Mouse (Mus musculus) midbrain, embryonic 14.5 days (tissue): ENCODE measurements around the gene Sds. TPM values are rescaled to one million over a fixed set of nuclear protein-coding genes. Genes with fewer than 3 reads are reported as not detected.

Experiments used
- ATAC-seq: fragments of 200-750 bp; cut with Nextera tagmentation; 2 replicates; pipeline ENCODE4 v1.8.0; 2017; ENCODE audit warnings: moderate number of reproducible peaks, moderate library complexity; ENCODE audit not compliant: low FRiP score, low TSS enrichment
- DNase-seq: peaks from one replicate; pipeline ENCODE4 v3.0.0-alpha.2; 2015
- H3K27ac ChIP-seq: fragments of 300-500 bp; sonication (generic); replicated peaks from 2 replicates; pipeline ENCODE4 v1.5.1; 2014; ENCODE audit warnings: mild to moderate bottlenecking, low read depth, low read length, moderate library complexity
- H3K27me3 ChIP-seq: fragments of 300-500 bp; sonication (generic); 2 replicates; pipeline ENCODE4 v1.6.1; 2014; ENCODE audit warnings: low read length, control low read depth, mixed read lengths; ENCODE audit not compliant: control insufficient read depth, insufficient read depth
- H3K36me3 ChIP-seq: fragments of 300-500 bp; sonication (generic); 2 replicates; pipeline ENCODE4 v1.6.1; 2014; ENCODE audit warnings: low read length, control low read depth; ENCODE audit not compliant: control insufficient read depth, insufficient read depth
- H3K4me1 ChIP-seq: fragments of 300-500 bp; sonication (generic); 2 replicates; pipeline ENCODE4 v1.6.1; 2014; ENCODE audit warnings: mild to moderate bottlenecking, antibody characterized with exemption, low read length, control low read depth; ENCODE audit not compliant: control insufficient read depth, insufficient read depth
- H3K4me2 ChIP-seq: fragments of 300-500 bp; sonication (generic); 2 replicates; pipeline ENCODE4 v1.6.1; 2014; ENCODE audit warnings: mild to moderate bottlenecking, low read length, moderate library complexity
- H3K4me3 ChIP-seq: fragments of 300-500 bp; sonication (generic); replicated peaks from 2 replicates; pipeline ENCODE4 v1.5.1; 2014; ENCODE audit warnings: low read depth, low read length
- H3K9ac ChIP-seq: fragments of 300-500 bp; sonication (generic); replicated peaks from 2 replicates; pipeline ENCODE4 v1.6.1; 2014; ENCODE audit warnings: mild to moderate bottlenecking, low read length, moderate library complexity
- H3K9me3 ChIP-seq: fragments of 300-500 bp; sonication (generic); 2 replicates; pipeline ENCODE4 v1.6.1; 2016; ENCODE audit warnings: low read length, control low read depth, mixed read lengths; ENCODE audit not compliant: control insufficient read depth
- WGBS: fragments of 180-500 bp; shearing (Covaris S2); extraction: QIAGEN DNeasy Blood & Tissue Kit; methylation state at CpG from one replicate; pipeline ENCODE4 v1.1.7; 2014; 5-methylcytosine and 5-hydroxymethylcytosine counted together
- polyA plus RNA-seq: library from polyadenylated mRNA; unstranded; fragments of >200 nt; fragmentation: Nextera tagmentation; extraction: Ambion mirVana; gene quantifications from 2 replicates; pipeline ENCODE4 v1.2.1, GENCODE M21; 2014

Sds gene
- polyA plus RNA-seq = 0.55 TPM in 1 of 2 replicates, not detected in the other

DNA sequence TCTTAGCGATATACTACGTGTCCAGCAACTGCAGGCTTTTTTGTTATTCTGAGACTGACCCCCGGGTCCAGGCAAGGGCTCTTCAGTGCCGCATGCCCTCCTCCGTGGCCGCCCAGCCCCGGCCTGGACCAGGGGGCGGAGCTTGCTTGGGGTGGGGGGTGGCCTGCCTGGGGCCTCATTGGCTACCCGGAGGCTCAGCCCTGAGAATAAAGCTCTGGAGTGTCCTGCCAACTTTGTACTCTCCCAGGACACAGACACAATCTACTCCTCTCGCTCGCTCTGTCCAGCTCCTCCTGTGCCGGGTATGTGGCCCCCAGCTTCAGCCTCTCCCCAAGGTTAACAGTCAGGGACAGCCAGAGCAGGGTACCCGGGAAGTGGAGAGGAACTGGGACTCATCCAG lies at the start of gene Sds:
TSS of gene Sds (plus strand) at position 231 of the 400 bp plus-strand sequence.
- H3K4me1 ChIP-seq = no peaks in the 10 kb centered on the region
- H3K27ac ChIP-seq = no peak within 1 kb of the TSS
- no peak for DNase-seq
- H3K27me3 ChIP-seq = no peaks in the 10 kb centered on the region
- no peak within 1 kb of the TSS for H3K4me2 ChIP-seq
- WGBS = 14% methylated on average over 13 of the region's 13 CpGs
- no peaks in the 10 kb centered on the region for H3K36me3 ChIP-seq
- no peak within 1 kb of the TSS for H3K4me3 ChIP-seq
- no peak within 1 kb of the TSS for H3K9ac ChIP-seq
- no peak for ATAC-seq
- no peaks in the 10 kb centered on the region for H3K9me3 ChIP-seq

DNA sequence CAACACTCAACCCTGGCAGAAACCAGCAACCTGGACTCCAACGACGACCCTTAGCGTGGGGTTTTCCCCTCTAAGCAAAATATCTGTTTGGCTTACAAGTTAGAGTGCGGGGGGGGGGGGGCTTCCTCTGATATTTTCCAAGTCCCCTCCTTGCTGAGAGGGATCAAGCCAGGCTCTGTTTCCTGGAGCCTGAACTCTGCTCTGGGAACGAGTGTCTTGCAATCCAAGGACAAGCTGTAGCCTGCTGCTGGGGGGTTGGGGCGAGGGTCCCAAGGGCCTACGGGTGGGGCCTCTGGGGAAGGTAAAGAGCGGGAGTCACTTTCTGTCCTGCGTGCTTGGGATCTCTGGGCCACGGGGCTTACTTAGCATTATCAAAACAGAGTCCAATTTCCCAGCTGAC lies 49.8 kb upstream of the Sds start:
- Histone ChIP-seq H3K9me3 (no peaks in the 10 kb centered on the region), H3K4me1 (peaks cover 4% of the 10 kb centered on the region), H3K4me2 (peak overlapping the region; percentile 72), H3K27me3 (peaks cover 64% of the 10 kb centered on the region), H3K4me3 (peak overlapping the region; percentile 44), H3K36me3 (no peaks in the 10 kb centered on the region), H3K27ac (peak overlapping the region; percentile 96), H3K9ac (peak overlapping the region; percentile 83)
- no peak for DNase-seq
- no peak for ATAC-seq
- WGBS = 2% methylated on average over 10 of the region's 10 CpGs

DNA sequence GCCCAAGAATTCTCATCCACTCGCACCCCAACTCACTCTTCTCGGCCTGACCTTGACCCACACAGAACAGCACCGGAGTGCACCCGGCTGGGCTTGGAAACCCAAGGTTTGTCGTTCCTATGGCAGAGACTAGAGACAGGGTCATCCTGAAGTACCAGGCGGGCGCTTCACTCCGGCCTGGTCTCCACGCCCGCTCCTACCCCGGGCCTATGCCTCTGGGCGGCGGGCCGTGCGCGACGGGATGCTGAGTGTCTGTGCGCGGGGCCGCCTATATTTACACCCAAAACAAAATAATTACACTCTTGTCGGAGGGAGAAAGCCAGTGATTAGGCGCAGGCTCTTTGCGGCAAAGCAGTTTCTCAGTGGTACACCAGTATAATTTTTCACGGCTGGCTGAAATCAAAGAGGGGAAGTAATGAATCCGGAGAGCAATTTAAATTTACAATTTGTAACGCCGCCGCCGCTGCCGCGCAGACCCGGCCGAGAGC lies 48.8 kb upstream of the Sds start:
- H3K27me3 ChIP-seq = peaks cover 67% of the 10 kb centered on the region
- H3K4me1 ChIP-seq = no peaks in the 10 kb centered on the region
- H3K9me3 ChIP-seq = no peaks in the 10 kb centered on the region
- no peak for ATAC-seq
- H3K36me3 ChIP-seq = no peaks in the 10 kb centered on the region
- WGBS = under 1% methylated on average over 33 of the region's 33 CpGs
- H3K4me2 ChIP-seq = peak overlapping the region; percentile 72
- peak; percentile 74 for DNase-seq
- peak overlapping the region; percentile 96 for H3K27ac ChIP-seq
- H3K4me3 ChIP-seq = peak overlapping the region; percentile 44
- H3K9ac ChIP-seq = peak overlapping the region; percentile 83

DNA sequence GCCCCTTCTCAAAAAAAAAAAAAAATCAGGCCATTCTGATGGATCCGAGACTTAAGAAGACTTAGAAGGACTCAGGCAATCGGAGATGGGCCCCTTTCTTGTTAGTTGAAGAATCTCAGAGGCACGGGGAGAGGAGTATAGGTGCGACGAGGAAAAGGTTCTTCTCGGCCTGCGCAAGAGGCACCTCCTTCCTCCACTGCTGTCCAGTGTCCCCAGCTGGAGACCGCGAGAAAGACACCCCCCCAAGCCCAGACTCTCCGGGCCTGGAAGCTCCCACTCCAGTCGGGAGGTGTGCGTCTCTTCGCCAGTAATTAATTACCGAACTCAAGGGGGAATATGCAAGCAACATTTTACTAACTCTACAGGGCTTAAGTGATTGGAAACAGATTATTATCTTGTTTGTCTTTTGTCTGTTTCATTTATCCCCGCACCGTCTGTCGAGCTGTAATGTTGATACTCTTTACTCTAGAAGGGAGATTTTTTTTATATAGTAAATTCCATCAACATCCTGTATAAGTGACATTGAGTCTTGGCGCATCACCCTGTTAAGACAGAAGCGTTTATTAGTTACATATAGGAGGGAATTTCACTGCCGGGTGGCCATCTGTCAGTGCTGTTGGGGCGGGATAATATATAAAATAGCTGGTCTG lies 48.0 kb upstream of the Sds start:
- ATAC-seq (no peak), DNase-seq (peak; percentile 59)
- Histone ChIP-seq H3K27me3 (peaks cover 61% of the 10 kb centered on the region), H3K4me3 (peak overlapping the region; percentile 44), H3K4me2 (peak overlapping the region; percentile 72), H3K36me3 (no peaks in the 10 kb centered on the region), H3K9ac (peak overlapping the region; percentile 83), H3K27ac (peak overlapping the region; percentile 96), H3K4me1 (no peaks in the 10 kb centered on the region), H3K9me3 (no peaks in the 10 kb centered on the region)
- 2% methylated on average over 21 of the region's 21 CpGs for WGBS

DNA sequence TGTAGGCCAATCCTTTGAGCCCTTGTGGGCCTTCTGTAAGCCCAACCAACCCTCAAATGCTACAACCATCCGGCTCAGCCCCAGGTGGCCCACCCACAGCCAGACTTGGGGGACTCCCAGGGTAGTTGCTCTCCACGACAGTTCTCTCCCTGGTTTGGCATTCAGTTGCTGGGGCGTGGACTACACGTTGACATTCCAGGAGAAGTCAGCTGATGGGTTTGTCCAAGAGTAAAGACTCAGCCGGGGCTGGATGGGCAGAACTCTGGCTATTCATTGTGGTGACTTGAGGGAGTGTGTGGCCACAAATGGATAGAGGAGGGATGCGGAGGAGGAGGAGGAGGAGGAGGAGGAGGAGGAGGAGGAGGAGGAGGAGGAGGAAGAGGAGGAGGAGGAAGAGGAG lies 47.3 kb upstream of the Sds start:
- peak overlapping the region; percentile 44 for H3K4me3 ChIP-seq
- H3K9ac ChIP-seq = peak overlapping the region; percentile 83
- H3K4me2 ChIP-seq = peak overlapping the region; percentile 72
- DNase-seq (peak; percentile 43), ATAC-seq (no peak)
- H3K36me3 ChIP-seq = no peaks in the 10 kb centered on the region
- 2% methylated on average over 5 of the region's 6 CpGs for WGBS
- no peaks in the 10 kb centered on the region for H3K4me1 ChIP-seq
- H3K27ac ChIP-seq = peak overlapping the region; percentile 96
- H3K27me3 ChIP-seq = peaks cover 68% of the 10 kb centered on the region
- no peaks in the 10 kb centered on the region for H3K9me3 ChIP-seq

DNA sequence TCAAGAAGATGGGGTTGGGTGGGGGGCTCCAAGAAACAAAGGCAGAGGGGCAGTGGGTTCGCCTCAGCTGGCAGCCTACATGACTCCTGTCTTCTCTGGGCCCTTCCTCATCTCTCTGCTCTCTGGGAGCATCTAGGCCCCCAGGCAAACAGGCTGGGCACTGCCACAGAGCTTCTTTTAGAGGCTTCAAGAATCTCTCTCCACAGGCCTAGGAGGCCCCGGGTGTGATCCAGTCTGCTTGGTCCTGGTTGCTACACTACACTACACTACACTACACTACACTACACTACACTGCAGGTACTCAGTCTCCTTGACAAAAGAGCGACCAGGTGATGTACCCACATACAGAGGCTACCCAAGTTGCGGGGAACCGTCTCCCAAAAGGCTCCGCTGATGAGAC lies 46.6 kb upstream of the Sds start:
- H3K9me3 ChIP-seq = no peaks in the 10 kb centered on the region
- DNase-seq = no peak
- H3K9ac ChIP-seq = peak overlapping the region; percentile 81
- peak overlapping the region; percentile 44 for H3K4me3 ChIP-seq
- peak overlapping the region; percentile 72 for H3K4me2 ChIP-seq
- no peak for ATAC-seq
- peak overlapping the region; percentile 96 for H3K27ac ChIP-seq
- peaks cover 4% of the 10 kb centered on the region for H3K36me3 ChIP-seq
- WGBS = 17% methylated on average over 6 of the region's 6 CpGs
- H3K4me1 ChIP-seq = no peaks in the 10 kb centered on the region
- H3K27me3 ChIP-seq = peaks cover 69% of the 10 kb centered on the region

DNA sequence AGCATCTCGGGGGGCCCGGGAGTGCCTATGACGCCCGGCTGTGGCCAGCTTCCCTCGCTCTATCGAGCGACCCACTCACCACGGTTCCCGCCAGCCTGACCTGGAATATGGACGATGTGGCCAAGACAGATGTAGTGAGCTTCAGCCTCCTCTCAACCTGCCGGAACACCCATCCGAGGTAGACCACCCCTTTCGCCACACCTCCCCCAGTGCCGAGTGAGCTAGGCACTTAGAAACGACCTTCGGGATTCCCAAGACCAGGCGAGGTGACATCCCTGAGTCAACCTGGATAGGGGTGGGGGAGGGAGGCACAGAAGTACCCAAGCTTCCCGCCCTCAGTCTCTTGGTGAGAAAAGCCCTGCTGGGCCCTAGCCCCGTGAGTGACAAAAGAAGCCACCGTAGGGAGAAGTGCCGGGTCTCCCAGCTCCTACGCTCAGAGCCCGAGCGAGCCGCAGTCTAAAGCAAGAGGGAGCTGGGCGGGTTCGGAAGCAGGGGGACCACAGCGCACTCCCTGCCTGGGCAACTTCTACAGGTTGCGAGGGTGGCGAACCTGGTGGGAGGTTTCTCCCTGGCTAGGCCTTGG lies 45.2 kb upstream of the Sds start:
- H3K27ac ChIP-seq = peak overlapping the region; percentile 97
- peaks cover 78% of the 10 kb centered on the region for H3K27me3 ChIP-seq
- no peak for ATAC-seq
- no peaks in the 10 kb centered on the region for H3K4me1 ChIP-seq
- no peaks in the 10 kb centered on the region for H3K9me3 ChIP-seq
- peaks cover 14% of the 10 kb centered on the region for H3K36me3 ChIP-seq
- peak overlapping the region; percentile 81 for H3K9ac ChIP-seq
- under 1% methylated on average over 30 of the region's 30 CpGs for WGBS
- H3K4me2 ChIP-seq = peak overlapping the region; percentile 72
- H3K4me3 ChIP-seq = peak overlapping the region; percentile 44
- no peak for DNase-seq

DNA sequence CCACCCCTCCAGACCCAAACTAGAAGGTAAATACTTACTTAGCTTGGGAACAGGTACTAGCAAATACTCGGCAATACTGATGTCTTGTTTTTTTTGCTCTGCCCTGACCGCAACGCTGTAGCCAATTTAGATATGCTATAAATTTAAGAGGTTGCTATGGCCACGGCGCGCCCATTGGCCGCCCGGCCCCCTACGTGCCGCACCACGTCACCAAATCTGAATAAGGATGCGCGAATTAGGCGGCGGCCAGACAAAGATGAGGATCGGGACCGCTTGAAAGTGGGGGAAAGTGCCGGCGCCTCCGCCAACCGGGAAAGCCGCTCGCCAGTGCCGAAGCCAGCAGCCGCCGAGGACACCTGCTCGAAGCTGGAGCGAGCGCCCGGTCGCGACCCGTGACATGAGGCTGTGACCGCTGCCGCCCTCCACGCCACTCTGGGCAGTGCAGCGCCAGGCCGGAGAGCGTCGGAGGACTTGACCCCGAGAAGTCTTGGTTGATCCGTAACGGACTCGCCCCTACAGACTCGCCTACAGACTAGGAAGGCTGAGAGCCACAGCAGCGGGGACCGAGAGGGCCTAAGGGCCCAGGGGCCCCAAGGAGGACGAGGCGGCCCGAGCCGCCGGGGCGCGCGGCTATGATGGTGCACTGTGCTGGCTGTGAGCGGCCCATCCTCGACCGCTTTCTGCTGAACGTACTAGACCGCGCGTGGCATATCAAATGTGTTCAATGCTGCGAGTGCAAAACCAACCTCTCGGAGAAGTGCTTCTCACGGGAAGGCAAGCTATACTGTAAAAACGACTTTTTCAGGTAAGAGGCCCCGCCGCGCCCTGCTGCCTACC lies 44.5 kb upstream of the Sds start, which contains the start of gene Lhx5:
TSS of gene Lhx5 (plus strand) at position 51 of the 837 bp plus-strand sequence.
- Histone ChIP-seq H3K9me3 (no peaks in the 10 kb centered on the region), H3K27me3 (peaks cover 75% of the 10 kb centered on the region), H3K36me3 (peaks cover 17% of the 10 kb centered on the region), H3K4me2 (peak within 1 kb of the TSS; percentile 72), H3K27ac (peak within 1 kb of the TSS; percentile 97), H3K9ac (peak within 1 kb of the TSS; percentile 92), H3K4me3 (peak within 1 kb of the TSS; percentile 44), H3K4me1 (no peaks in the 10 kb centered on the region)
- ATAC-seq (peak; percentile 71), DNase-seq (peak; percentile 92)
- under 1% methylated on average over 69 of the region's 69 CpGs for WGBS
